Mouse (Mus musculus) small intestine, adult 2 months (tissue): Measurements from ENCODE around the gene Alcam. TPM values are rescaled to one million over a fixed set of nuclear protein-coding genes. Genes with fewer than 3 reads are reported as not detected.

Experiments used
- H3K27ac ChIP-seq: fragments of 200-500 bp; 2 replicates; pipeline ENCODE4 v1.5.1; 2012; ENCODE audit warnings: low read depth, low read length, control low read depth, inconsistent platforms; ENCODE audit not compliant: insufficient read depth
- H3K27me3 ChIP-seq: fragments of 200-500 bp; 2 replicates; pipeline ENCODE4 v1.6.1; 2012; ENCODE audit warnings: mild to moderate bottlenecking, moderate library complexity, low read length, inconsistent platforms; ENCODE audit not compliant: control insufficient read depth, insufficient read depth
- H3K36me3 ChIP-seq: fragments of 200-500 bp; 2 replicates; pipeline ENCODE4 v1.6.1; 2012; ENCODE audit warnings: mild to moderate bottlenecking, low read length, control low read depth, inconsistent platforms; ENCODE audit not compliant: control insufficient read depth, insufficient read depth
- H3K4me1 ChIP-seq: fragments of 200-500 bp; 2 replicates; pipeline ENCODE4 v1.6.1; 2012; ENCODE audit warnings: low read length, inconsistent platforms, mixed read lengths; ENCODE audit not compliant: control insufficient read depth, insufficient read depth, insufficient read length
- H3K4me3 ChIP-seq: fragments of 200-500 bp; 2 replicates; pipeline ENCODE4 v1.5.1; 2012; ENCODE audit warnings: low read depth, mild to moderate bottlenecking, control low read depth, inconsistent platforms, low read length, moderate library complexity
- CTCF ChIP-seq: fragments of 200-500 bp; IDR thresholded peaks from 2 replicates; pipeline ENCODE4 v1.5.1; 2012; ENCODE audit warnings: low read depth, mild to moderate bottlenecking, control low read depth, inconsistent platforms, low read length, moderate library complexity, mixed read lengths; ENCODE audit not compliant: insufficient replicate concordance, insufficient read length; ENCODE audit errors: extremely low read depth
- POLR2A ChIP-seq: fragments of 200-500 bp; IDR thresholded peaks from 2 replicates; pipeline ENCODE4 v1.6.1; 2012; ENCODE audit warnings: low read depth, mild to moderate bottlenecking, control low read depth, inconsistent platforms, low read length, moderate library complexity
- WGBS: fragments of 180-500 bp; shearing (Covaris S2); methylation state at CpG from one replicate; pipeline ENCODE4 v1.1.7; 2018; 5-methylcytosine and 5-hydroxymethylcytosine counted together
- polyA plus RNA-seq: library from polyadenylated mRNA; depleted of rRNA; stranded (reverse); fragments of >200 nt; gene quantifications from 2 replicates; pipeline ENCODE4 v1.2.3, GENCODE M21; 2012

Alcam gene
- polyA plus RNA-seq, 1 experiment: 2.4 TPM

GRCm38 (mm10) chr16:52371956-52372355, 81.9 kb downstream of the Alcam start:
- WGBS: 87% methylated on average over 2 of the region's 2 CpGs
- Histone ChIP-seq H3K27me3 (no peaks in the 10 kb centered on the region), H3K27ac (no peak overlapping the region), H3K4me3 (no peak overlapping the region), H3K36me3 (no peaks in the 10 kb centered on the region), H3K4me1 (no peaks in the 10 kb centered on the region)
- TF ChIP-seq CTCF: no peak
- no peak for TF ChIP-seq POLR2A

- WGBS: 97% methylated on average over 5 of the region's 5 CpGs
- TF ChIP-seq CTCF (no peak), POLR2A (no peak)
- no peaks in the 10 kb centered on the region for H3K36me3 ChIP-seq
- H3K27me3 ChIP-seq: no peaks in the 10 kb centered on the region
- no peak overlapping the region for H3K4me3 ChIP-seq
- H3K4me1 ChIP-seq: no peaks in the 10 kb centered on the region
- H3K27ac ChIP-seq: no peak overlapping the region
Measured at GRCm38 (mm10) chr16:52368521-52368920, 85.4 kb downstream of the Alcam start.

GRCm38 (mm10) chr16:52366915-52367314, 87.0 kb downstream of the Alcam start:
- TF ChIP-seq CTCF (no peak), POLR2A (no peak)
- H3K4me1 ChIP-seq: no peaks in the 10 kb centered on the region
- no peaks in the 10 kb centered on the region for H3K27me3 ChIP-seq
- 96% methylated on average over 4 of the region's 4 CpGs for WGBS
- no peak overlapping the region for H3K4me3 ChIP-seq
- no peak overlapping the region for H3K27ac ChIP-seq
- no peaks in the 10 kb centered on the region for H3K36me3 ChIP-seq

GRCm38 (mm10) chr16:52363944-52364511, 89.8 kb downstream of the Alcam start:
- Histone ChIP-seq H3K27ac (no peak overlapping the region), H3K4me1 (no peaks in the 10 kb centered on the region), H3K36me3 (no peaks in the 10 kb centered on the region), H3K27me3 (no peaks in the 10 kb centered on the region), H3K4me3 (no peak overlapping the region)
- TF ChIP-seq POLR2A (no peak), CTCF (no peak)
- 94% methylated on average over 4 of the region's 4 CpGs for WGBS

- WGBS: 70% methylated on average over 2 of the region's 2 CpGs
- TF ChIP-seq CTCF (no peak), POLR2A (no peak)
- Histone ChIP-seq H3K36me3 (no peaks in the 10 kb centered on the region), H3K27me3 (no peaks in the 10 kb centered on the region), H3K27ac (no peak overlapping the region), H3K4me1 (no peaks in the 10 kb centered on the region), H3K4me3 (no peak overlapping the region)
Measured at GRCm38 (mm10) chr16:52343467-52344033, 110.3 kb downstream of the Alcam start.

GRCm38 (mm10) chr16:52342694-52343466, 111.0 kb downstream of the Alcam start:
- no peak for TF ChIP-seq CTCF
- TF ChIP-seq POLR2A: no peak
- 69% methylated on average over 8 of the region's 8 CpGs for WGBS

GRCm38 (mm10) chr16:52334084-52334483, 119.8 kb downstream of the Alcam start:
- WGBS: 42% methylated on average over 4 of the region's 4 CpGs
- H3K36me3 ChIP-seq: no peaks in the 10 kb centered on the region
- no peak overlapping the region for H3K4me3 ChIP-seq
- TF ChIP-seq POLR2A: no peak
- TF ChIP-seq CTCF: no peak
- H3K27ac ChIP-seq: no peak overlapping the region
- H3K4me1 ChIP-seq: 0 out of 2 replicates have a peak, but pooled peaks cover 2% of the 10 kb centered on the region
- H3K27me3 ChIP-seq: no peaks in the 10 kb centered on the region

More at GRCm38 (mm10) chr16:52342694-52343466, 111.0 kb downstream of the Alcam start:
- no peak overlapping the region for H3K4me3 ChIP-seq
- no peaks in the 10 kb centered on the region for H3K4me1 ChIP-seq
- H3K36me3 ChIP-seq: no peaks in the 10 kb centered on the region
- H3K27ac ChIP-seq: no peak overlapping the region
- no peaks in the 10 kb centered on the region for H3K27me3 ChIP-seq
